Mouse (Mus musculus): Measurements from ENCODE around the gene Cpeb4.

GRCm38 (mm10) chr11:31888229-31888628 is 16.2 kb downstream of the Cpeb4 start:
- TF ChIP-seq POLR2A (IDR thresholded peaks at IDR 0.05; ENCODE audit: control insufficient read depth, low read depth, low read length), result no peak
- no peak for TF ChIP-seq CTCF (IDR thresholded peaks at IDR 0.05; ENCODE audit: control insufficient read depth, insufficient read depth, insufficient replicate concordance, low read depth, low read length)
